Mouse (Mus musculus): ENCODE data around the gene Gabra2.

DNA sequence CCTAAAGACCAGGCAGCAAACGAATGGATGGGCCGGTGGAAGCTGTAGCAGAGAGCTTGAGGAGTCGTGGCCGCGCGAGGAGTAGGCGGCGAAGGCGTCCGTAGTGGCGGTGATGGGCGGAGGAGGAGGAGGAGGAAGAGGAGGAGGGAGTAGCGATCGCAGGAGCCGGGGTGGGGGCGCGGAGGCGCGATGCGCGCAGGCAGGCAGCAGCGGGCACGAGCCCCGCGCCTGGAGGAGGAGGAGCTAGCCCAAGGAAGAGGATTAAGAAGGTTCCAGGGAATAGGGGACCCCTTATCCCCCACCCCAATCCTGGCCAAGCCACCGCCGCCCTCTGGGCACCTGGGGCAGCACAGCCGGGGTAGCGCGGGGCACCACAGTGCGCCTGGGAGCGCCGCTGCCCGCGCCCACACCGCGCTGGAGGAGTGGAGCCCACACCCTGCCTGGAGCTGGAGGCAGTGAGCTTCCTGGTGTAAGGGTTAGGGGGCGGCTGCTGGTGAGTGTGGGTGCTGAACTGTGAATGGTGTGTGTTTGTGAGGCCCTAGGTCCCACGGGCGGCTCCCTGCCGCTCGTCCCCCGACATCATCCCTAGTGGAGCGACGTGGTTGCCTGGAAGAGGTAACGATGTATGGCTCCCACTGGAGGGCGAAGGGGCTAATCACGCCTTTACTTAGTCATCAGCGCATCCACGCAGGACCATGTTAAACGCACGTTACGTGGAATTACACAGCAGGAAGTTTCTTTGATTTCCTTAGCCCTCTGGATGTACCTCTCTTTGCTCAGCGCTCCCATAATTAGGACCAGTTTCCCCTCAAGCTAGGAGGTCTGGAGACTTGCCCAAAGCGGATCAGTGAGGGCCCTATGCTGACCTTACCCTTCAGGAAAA, at the start of gene Gabra2:
- TF ChIP-seq SIN3A (IDR thresholded peaks at IDR 0.05; ENCODE audit: low read length) (no peak), ZNF384 (IDR thresholded peaks at IDR 0.05; ENCODE audit: low read depth, low read length) (no peak), CTCF (IDR thresholded peaks at IDR 0.05 in 2 of 3, conservative IDR thresholded peaks at IDR 0.05 in 1 of 3; ENCODE audit: control insufficient read depth in 1 of 3, insufficient read depth in 1 of 3, low read depth in 2 of 3, low read length in 3 of 3, poor library complexity in 1 of 3, severe bottlenecking in 1 of 3) (no peak), POLR2A (IDR thresholded peaks at IDR 0.05; ENCODE audit: control insufficient read depth in 1 of 2, insufficient read depth in 1 of 2, low read depth in 1 of 2, low read length in 2 of 2, poor library complexity in 1 of 2) (no peak), SMC3 (IDR thresholded peaks at IDR 0.05; ENCODE audit: low read depth, low read length) (no peak), NRF1 (IDR thresholded peaks at IDR 0.05; ENCODE audit: insufficient read depth, low read depth, low read length, poor library complexity, severe bottlenecking) (no peak), ZMIZ1 (IDR thresholded peaks at IDR 0.05; ENCODE audit: low read depth, low read length) (no peak), EP300 (IDR thresholded peaks at IDR 0.05; ENCODE audit: low read depth in 1 of 2, low read length in 2 of 2) (no peak)

All from MEL (cell line).